Mouse (Mus musculus) forebrain, embryonic 11.5 days (tissue): ENCODE data around the gene Gm20388. TPM values are rescaled to one million over a fixed set of nuclear protein-coding genes. Genes with fewer than 3 reads are reported as not detected.

Source experiments
- ATAC-seq: fragments of 200-750 bp; cut with Nextera tagmentation; replicated peaks from 2 replicates; pipeline ENCODE4 v1.8.0; 2017; ENCODE audit warnings: moderate TSS enrichment; ENCODE audit not compliant: low FRiP score
- DNase-seq: peaks from one replicate; pipeline ENCODE4 v3.0.0-alpha.2; 2017; ENCODE audit warnings: low spot score
- H3K27ac ChIP-seq: fragments of 300-500 bp; sonication (generic); 2 replicates; pipeline ENCODE4 v1.5.1; 2014; ENCODE audit warnings: low read depth, low read length
- H3K27me3 ChIP-seq: fragments of 300-500 bp; sonication (generic); 2 replicates; pipeline ENCODE4 v1.6.1; 2014; ENCODE audit warnings: mild to moderate bottlenecking, low read length, mixed read lengths; ENCODE audit not compliant: control insufficient read depth, insufficient read depth
- H3K36me3 ChIP-seq: fragments of 300-500 bp; sonication (generic); 2 replicates; pipeline ENCODE4 v1.6.1; 2014; ENCODE audit warnings: mild to moderate bottlenecking, low read length, moderate library complexity, mixed read lengths; ENCODE audit not compliant: control insufficient read depth, insufficient read depth
- H3K4me1 ChIP-seq: fragments of 300-500 bp; sonication (generic); replicated peaks from 2 replicates; pipeline ENCODE4 v1.6.1; 2014; ENCODE audit warnings: low read length, mixed read lengths; ENCODE audit not compliant: control insufficient read depth, insufficient read depth
- H3K4me2 ChIP-seq: fragments of 300-500 bp; sonication (generic); 2 replicates; pipeline ENCODE4 v1.6.1; 2014; ENCODE audit warnings: low read depth, mild to moderate bottlenecking, low read length, moderate library complexity, mixed read lengths; ENCODE audit not compliant: severe bottlenecking
- H3K4me3 ChIP-seq: fragments of 300-500 bp; sonication (generic); 2 replicates; pipeline ENCODE4 v1.5.1; 2014; ENCODE audit warnings: low read depth, low read length
- H3K9ac ChIP-seq: fragments of 300-500 bp; sonication (generic); 2 replicates; pipeline ENCODE4 v1.6.1; 2014; ENCODE audit warnings: low read length
- H3K9me3 ChIP-seq: fragments of 300-500 bp; sonication (generic); 2 replicates; pipeline ENCODE4 v1.6.1; 2016; ENCODE audit warnings: low read length, mixed read lengths; ENCODE audit not compliant: control insufficient read depth
- WGBS: fragments of 180-500 bp; shearing (Covaris S2); extraction: QIAGEN DNeasy Blood & Tissue Kit; methylation state at CpG from one replicate; pipeline ENCODE4 v1.1.7; 2014; 5-methylcytosine and 5-hydroxymethylcytosine counted together
- polyA plus RNA-seq: library from polyadenylated mRNA; unstranded; fragments of >200 nt; fragmentation: Nextera tagmentation; extraction: Ambion mirVana; gene quantifications from 2 replicates; pipeline ENCODE4 v1.2.1, GENCODE M21; 2014

The Gm20388 gene
- polyA plus RNA-seq, 1 experiment from 2014 or later = not detected

DNA sequence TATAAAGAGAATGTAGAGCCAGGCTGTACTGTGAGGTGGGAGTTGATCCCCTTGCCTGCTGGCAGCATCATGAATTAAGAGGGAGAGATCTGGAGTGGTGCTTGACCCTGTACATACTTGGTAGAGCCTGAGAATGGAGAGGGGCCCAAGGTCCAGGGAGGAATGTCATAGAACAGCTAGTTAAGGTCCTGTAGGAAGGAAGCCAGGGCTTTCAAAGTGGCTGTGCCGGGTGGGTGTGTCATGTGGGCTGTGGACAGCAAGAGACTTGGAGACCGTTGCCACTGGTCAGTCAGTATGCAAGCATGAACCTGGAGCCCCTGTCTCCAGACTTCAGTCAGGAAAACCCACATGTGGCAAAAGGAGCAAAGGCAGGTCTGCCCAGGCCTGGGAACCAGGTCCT lies 2414.6 kb downstream of the Gm20388 start:
- ATAC-seq (no peak), DNase-seq (no peak)
- no peaks in the 10 kb centered on the region for H3K27me3 ChIP-seq
- WGBS = 77% methylated on average over 2 of the region's 2 CpGs
- peaks cover 9% of the 10 kb centered on the region; the same call in 1 of the 2 replicates for H3K4me1 ChIP-seq
- H3K9me3 ChIP-seq = no peaks in the 10 kb centered on the region
- no peak overlapping the region for H3K4me2 ChIP-seq
- H3K36me3 ChIP-seq = no peaks in the 10 kb centered on the region
- no peak overlapping the region for H3K9ac ChIP-seq
- H3K4me3 ChIP-seq = no peak overlapping the region
- no peak overlapping the region for H3K27ac ChIP-seq

DNA sequence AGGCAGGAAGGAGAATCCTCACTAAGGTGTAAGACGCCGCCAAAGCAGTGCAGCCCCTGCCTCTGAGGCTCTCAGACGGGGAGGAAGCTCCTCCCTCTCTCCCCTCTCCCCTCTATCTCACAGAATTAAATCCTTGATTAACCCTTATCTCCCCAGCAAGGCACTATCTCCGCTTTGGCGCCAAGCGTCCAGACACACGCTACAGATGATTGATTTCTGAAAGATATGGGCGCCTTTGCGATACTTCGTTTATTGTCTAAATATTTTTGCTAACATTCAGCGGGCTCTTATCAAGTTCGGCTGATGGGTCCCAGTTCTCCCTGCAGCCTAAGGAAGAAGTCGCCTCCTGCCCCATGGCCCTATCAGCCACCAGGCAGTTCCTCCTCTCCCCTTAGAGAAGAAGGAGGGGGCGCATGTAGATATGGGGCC lies 2415.5 kb downstream of the Gm20388 start:
- peaks cover 8% of the 10 kb centered on the region; the same call in 1 of the 2 replicates for H3K4me1 ChIP-seq
- H3K9ac ChIP-seq = peak overlapping the region; percentile 30; the same call in 1 of the 2 replicates
- ATAC-seq (no peak), DNase-seq (no peak)
- H3K36me3 ChIP-seq = no peaks in the 10 kb centered on the region
- H3K27ac ChIP-seq = no peak overlapping the region
- 13% methylated on average over 14 of the region's 14 CpGs for WGBS
- H3K4me2 ChIP-seq = peak overlapping the region; percentile 6; the same call in 1 of the 2 replicates
- no peaks in the 10 kb centered on the region for H3K27me3 ChIP-seq
- H3K4me3 ChIP-seq = no peak overlapping the region
- no peaks in the 10 kb centered on the region for H3K9me3 ChIP-seq

DNA sequence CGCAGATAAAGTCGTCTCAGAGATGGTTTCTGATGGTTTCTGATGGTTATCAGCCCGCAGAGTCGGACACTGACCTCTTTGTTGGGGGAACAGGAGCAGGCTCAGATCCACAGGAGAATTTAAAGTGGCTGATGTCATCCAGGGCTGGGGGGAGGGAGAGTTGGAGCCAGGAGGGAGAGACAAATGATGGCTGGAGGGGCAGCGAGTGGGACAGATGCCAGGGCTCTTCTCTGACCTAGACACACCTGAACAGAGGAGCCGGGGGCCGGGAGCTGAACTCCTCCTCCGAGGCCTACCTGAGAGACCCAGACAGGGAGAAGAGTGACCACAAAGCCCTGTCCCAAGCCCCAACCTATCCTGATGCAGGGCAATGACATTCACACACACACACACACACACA lies 2418.4 kb downstream of the Gm20388 start:
- no peak for DNase-seq
- Histone ChIP-seq H3K36me3 (no peaks in the 10 kb centered on the region), H3K4me3 (no peak overlapping the region), H3K9me3 (no peaks in the 10 kb centered on the region), H3K27me3 (no peaks in the 10 kb centered on the region), H3K9ac (no peak overlapping the region), H3K4me2 (no peak overlapping the region), H3K27ac (no peak overlapping the region), H3K4me1 (peaks cover 8% of the 10 kb centered on the region; the same call in 1 of the 2 replicates)
- 77% methylated on average over 8 of the region's 8 CpGs for WGBS
- no peak for ATAC-seq

DNA sequence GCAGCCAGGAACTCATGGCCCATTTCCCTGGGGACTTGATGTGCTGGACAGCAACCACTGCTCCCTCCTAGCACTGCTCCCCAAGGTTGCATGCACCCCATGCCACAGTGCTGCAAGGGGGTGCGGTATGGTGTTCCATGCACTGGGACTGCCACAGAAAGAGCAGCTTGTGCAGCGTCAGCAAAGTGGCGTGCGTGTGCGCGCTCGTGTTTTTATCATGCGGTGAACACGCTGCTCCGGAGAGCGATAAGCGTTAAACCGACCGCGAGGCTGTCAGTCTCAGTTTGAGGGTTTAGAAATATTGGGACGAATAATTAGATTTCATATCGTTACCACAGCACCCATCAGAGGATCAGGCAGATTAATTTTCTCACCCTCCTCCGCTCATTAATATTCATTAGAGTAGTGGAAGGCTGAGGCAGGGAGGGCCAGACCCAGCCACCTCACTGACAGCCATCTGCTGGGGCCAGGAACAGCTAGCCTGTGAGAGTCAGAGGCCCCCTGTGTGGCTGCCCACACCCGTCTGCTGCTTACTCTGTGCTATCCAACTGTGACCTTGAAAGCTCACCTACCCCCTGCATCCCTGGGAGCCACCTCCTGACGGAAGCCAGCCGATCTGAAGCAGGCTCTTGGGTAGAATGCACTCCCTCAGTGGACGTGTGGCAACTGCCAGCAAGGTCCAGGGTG lies 2419.1 kb downstream of the Gm20388 start:
- WGBS = 71% methylated on average over 22 of the region's 22 CpGs
- ATAC-seq = no peak
- Histone ChIP-seq H3K36me3 (no peaks in the 10 kb centered on the region), H3K9ac (no peak overlapping the region), H3K27me3 (peaks cover 4% of the 10 kb centered on the region), H3K27ac (no peak overlapping the region), H3K4me2 (no peak overlapping the region), H3K4me1 (peaks cover 8% of the 10 kb centered on the region; the same call in 1 of the 2 replicates), H3K4me3 (no peak overlapping the region), H3K9me3 (no peaks in the 10 kb centered on the region)
- DNase-seq = no peak

DNA sequence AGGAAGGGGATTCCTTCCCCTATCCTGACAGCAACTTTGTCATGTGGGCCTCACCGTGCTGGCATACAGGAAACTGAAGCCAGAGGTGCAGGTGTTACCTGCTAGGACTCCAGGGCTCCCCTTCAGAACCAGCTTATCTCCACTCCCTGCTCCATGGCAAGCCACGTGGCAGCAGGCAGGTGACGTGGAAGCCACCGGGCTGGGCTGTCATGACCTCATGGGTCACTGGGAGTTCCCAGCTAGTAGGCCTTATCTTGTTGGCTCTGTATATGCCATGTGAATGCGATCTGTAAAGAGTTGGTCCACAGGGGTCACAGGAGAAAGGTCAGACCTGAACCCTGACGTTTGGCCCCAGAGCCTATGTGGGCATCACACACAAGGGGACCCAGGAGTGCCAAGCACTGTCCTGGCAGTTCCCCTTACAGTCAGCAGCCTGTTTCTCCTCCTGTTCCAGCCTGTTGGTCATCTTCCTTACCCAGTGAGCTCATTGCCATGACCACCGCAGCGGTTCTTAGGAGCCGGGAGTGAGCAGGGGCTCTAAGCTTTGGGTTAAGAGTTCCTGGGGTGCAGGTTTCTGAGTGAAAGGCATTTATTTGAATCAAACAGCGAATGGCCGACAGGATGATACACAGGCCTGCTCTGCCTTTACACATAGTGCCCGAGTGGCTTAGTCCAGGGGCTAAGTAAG lies 2419.9 kb downstream of the Gm20388 start:
- Histone ChIP-seq H3K27ac (no peak overlapping the region), H3K9ac (no peak overlapping the region), H3K4me3 (no peak overlapping the region), H3K27me3 (peaks cover 13% of the 10 kb centered on the region), H3K36me3 (no peaks in the 10 kb centered on the region), H3K9me3 (no peaks in the 10 kb centered on the region), H3K4me2 (no peak overlapping the region), H3K4me1 (peaks cover 10% of the 10 kb centered on the region; the same call in 1 of the 2 replicates)
- 78% methylated on average over 12 of the region's 12 CpGs for WGBS
- ATAC-seq (no peak), DNase-seq (no peak)

DNA sequence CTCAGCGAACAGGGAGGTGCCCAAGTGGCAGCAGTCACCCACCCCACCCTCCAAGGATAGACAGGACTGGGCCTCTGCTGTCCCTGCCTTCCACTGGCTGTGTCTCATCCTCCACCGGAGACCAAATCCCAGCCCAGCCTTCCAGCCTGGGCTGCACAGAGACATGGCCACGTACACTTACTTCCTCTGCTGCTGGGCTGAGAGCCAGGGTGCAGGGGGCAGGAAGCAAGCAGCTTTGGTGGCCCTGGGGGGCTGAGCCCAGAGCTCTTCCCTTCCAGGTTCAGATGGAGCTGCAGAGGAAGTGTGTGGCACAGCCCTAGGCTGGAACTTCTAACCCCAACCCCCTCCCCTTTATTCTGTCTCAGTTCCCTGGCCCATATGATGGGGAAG lies 2420.5 kb downstream of the Gm20388 start:
- no peak for DNase-seq
- WGBS = 75% methylated on average over 3 of the region's 3 CpGs

DNA sequence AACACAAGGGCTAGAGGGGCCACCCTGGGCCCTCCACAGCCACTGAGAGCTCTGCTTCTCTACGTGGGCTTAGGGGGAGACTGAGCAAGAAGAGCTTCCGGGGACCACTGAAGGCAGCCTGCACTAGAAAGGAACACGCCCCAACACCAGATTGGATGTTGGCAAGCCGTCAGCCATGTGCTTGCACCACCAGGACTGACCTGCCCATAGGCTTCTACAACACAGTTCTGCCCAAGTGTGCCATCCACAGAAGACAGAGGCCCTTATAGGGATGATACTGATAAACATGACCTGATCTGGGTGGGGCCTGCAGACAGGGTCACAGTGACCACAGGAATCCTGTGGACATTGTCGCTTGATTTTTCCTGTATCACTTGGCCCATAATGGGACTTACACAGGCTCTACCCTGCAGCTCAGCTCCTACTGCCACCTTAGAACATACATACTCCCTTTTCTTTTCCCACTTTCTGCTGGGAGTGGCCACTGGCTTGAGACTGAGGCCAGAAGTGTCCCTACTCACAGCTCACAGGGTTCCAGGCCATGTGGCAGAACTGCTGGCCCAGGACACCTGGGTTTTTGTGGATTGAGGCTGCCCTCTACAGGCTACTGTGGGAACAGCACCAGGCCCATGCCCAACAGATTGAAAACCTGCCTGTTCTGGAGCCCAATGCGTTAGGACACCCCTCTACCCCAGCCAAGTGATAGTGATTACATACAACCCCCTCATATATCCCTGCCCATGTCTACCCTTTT lies 2422.3 kb downstream of the Gm20388 start:
- Histone ChIP-seq H3K4me3 (no peak overlapping the region), H3K27me3 (peaks cover 36% of the 10 kb centered on the region), H3K27ac (no peak overlapping the region), H3K9me3 (no peaks in the 10 kb centered on the region), H3K4me2 (no peak overlapping the region), H3K9ac (no peak overlapping the region), H3K36me3 (no peaks in the 10 kb centered on the region), H3K4me1 (peaks cover 16% of the 10 kb centered on the region; the same call in 1 of the 2 replicates)
- peak; percentile 90 for DNase-seq
- no peak; the same call in 1 of the 2 replicates for ATAC-seq
- WGBS = 71% methylated on average over 6 of the region's 6 CpGs

More for the DNA sequence above, 2420.5 kb downstream of the Gm20388 start:
- Histone ChIP-seq H3K4me3 (no peak overlapping the region), H3K9me3 (no peaks in the 10 kb centered on the region), H3K4me2 (no peak overlapping the region), H3K27me3 (peaks cover 18% of the 10 kb centered on the region), H3K27ac (no peak overlapping the region), H3K36me3 (no peaks in the 10 kb centered on the region), H3K9ac (no peak overlapping the region), H3K4me1 (peaks cover 12% of the 10 kb centered on the region; the same call in 1 of the 2 replicates)
- no peak for ATAC-seq

DNA sequence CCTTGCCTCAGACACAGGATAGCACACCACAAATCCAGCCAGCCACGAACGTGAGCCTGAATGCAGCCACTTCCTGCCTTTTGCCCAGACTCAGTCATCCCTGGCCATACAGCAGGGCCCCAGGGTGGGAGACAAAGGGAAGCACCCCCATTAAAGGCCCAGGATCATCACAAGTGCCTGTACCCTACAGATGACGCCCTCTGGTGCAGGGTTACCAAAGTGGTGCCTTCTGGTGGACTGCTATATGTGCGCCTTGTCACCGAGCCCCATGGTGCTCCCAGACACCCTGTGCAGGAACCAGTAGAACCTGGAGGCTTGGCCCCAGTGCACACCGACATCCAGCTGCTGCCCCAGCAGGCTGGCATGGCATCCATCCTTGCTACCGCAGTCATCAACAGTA lies 2422.9 kb downstream of the Gm20388 start:
- Histone ChIP-seq H3K27me3 (peaks cover 42% of the 10 kb centered on the region), H3K9ac (no peak overlapping the region), H3K4me1 (peaks cover 16% of the 10 kb centered on the region; the same call in 1 of the 2 replicates), H3K27ac (no peak overlapping the region), H3K36me3 (no peaks in the 10 kb centered on the region), H3K4me2 (no peak overlapping the region), H3K9me3 (no peaks in the 10 kb centered on the region), H3K4me3 (no peak overlapping the region)
- 76% methylated on average over 7 of the region's 7 CpGs for WGBS
- DNase-seq (no peak), ATAC-seq (no peak)
